Comparison of ENCODE assay signal across 26 mouse cellular contexts in the genomic region with DNA sequence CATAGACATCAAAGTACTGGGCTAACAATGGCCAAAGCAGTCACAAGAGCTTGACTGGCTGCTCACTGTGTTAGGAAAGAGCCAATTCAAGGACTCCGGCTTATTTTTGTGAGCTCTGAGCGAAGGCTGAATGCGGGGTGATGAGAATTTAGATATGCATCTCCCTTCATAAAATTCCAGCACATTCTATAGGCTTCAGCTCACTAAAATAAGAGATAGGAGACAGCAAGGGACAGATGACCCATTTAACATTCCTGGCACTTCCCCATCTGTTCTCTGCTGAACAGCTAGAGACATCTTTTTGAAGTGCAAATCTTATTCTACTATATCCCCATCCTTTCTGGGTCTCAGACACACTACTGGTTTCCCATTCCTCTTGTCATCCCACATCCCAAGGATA.
"Had no signal": no experiment of that assay in that cellular context is flagged by ENCODE, and none has a peak within 500 bp of the region (broad histone marks: within the 10 kb centered on the region; RNA-seq: fewer than 3 reads in every experiment).

No protein-coding gene starts in this region.

- H3K9ac ChIP-seq: heart, embryonic 12.5 days; hindbrain, embryonic 12.5 days; hindbrain, embryonic 14.5 days; kidney, embryonic 15.5 days; limb, embryonic 13.5 days; limb, embryonic 15.5 days; liver, embryonic 12.5 days; liver, embryonic 14.5 days had no signal

- ATAC-seq: hindbrain, embryonic 16.5 days; intestine, embryonic 16.5 days; liver, embryonic 12.5 days had no signal

- H3K4me1 ChIP-seq: liver, embryonic 12.5 days had no signal

- H3K4me3 ChIP-seq: gastrocnemius, adult 2 months; heart, embryonic 10.5 days; heart, embryonic 12.5 days; hindbrain, embryonic 10.5 days; hindbrain, embryonic 12.5 days; kidney, embryonic 15.5 days; limb, embryonic 13.5 days; limb, embryonic 15.5 days; liver, embryonic 12.5 days had no signal

- H3K27ac ChIP-seq: gastrocnemius, adult 2 months; heart, embryonic 10.5 days; hindbrain, embryonic 10.5 days; hindbrain, embryonic 12.5 days; hindbrain, embryonic 14.5 days; kidney, embryonic 15.5 days; kidney, postnatal 0 days; limb, embryonic 13.5 days; limb, embryonic 15.5 days; liver, embryonic 12.5 days; liver, embryonic 14.5 days had no signal

- H3K27me3 ChIP-seq: heart, embryonic 12.5 days; hindbrain, embryonic 12.5 days; kidney, embryonic 15.5 days; liver, embryonic 12.5 days had no signal

- H3K4me2 ChIP-seq: heart, embryonic 12.5 days; hindbrain, embryonic 12.5 days; hindbrain, embryonic 14.5 days; kidney, embryonic 15.5 days; limb, embryonic 13.5 days; limb, embryonic 15.5 days; liver, embryonic 12.5 days had no signal

- H3K9me3 ChIP-seq: heart, embryonic 10.5 days; heart, embryonic 12.5 days; hindbrain, embryonic 10.5 days; hindbrain, embryonic 12.5 days; kidney, embryonic 15.5 days; limb, embryonic 13.5 days; limb, embryonic 15.5 days; liver, embryonic 12.5 days had no signal

- DNase-seq: gastrocnemius, adult 2 months; gastrocnemius, postnatal 10 days; gastrocnemius, postnatal 25 days; heart, adult 18-20 months; heart, postnatal 10 days; heart, postnatal 4 days; kidney, adult 11 months; kidney, adult 2 months; kidney, adult 9 months; kidney, postnatal 14 days; kidney, postnatal 36 days; layer of hippocampus, adult 9-11 months; layer of hippocampus, postnatal 36 days had no signal

- H3K36me3 ChIP-seq: heart, embryonic 10.5 days; heart, embryonic 12.5 days; hindbrain, embryonic 12.5 days; limb, embryonic 13.5 days; limb, embryonic 15.5 days; liver, embryonic 12.5 days had no signal
